Mouse (Mus musculus) embryonic facial prominence, embryonic 11.5 days (tissue): ENCODE measurements at regions not wholly inside any gene's neighbourhood (a gene's known extent, or its start where the extent isn't known, plus 50 kb on each side); places are given as distances from the start of the nearest gene placed in this dataset.

Experiments used
- ATAC-seq: fragments of 200-750 bp; cut with Nextera tagmentation; replicated peaks from 2 replicates; pipeline ENCODE4 v1.8.0; 2017; ENCODE audit warnings: low read depth; ENCODE audit not compliant: insufficient number of reproducible peaks, low FRiP score, low TSS enrichment
- DNase-seq: peaks from one replicate; pipeline ENCODE4 v3.0.0-alpha.2; 2015; ENCODE audit warnings: low spot score
- H3K27ac ChIP-seq: fragments of 300-500 bp; sonication (generic); replicated peaks from 2 replicates; pipeline ENCODE4 v1.5.1; 2014; ENCODE audit warnings: mild to moderate bottlenecking, low read depth, low read length, control low read depth
- H3K27me3 ChIP-seq: fragments of 300-500 bp; sonication (generic); 2 replicates; pipeline ENCODE4 v1.6.1; 2014; ENCODE audit warnings: mild to moderate bottlenecking, low read length, moderate library complexity, mixed read lengths; ENCODE audit not compliant: control insufficient read depth, insufficient read depth
- H3K36me3 ChIP-seq: fragments of 300-500 bp; sonication (generic); replicated peaks from 2 replicates; pipeline ENCODE4 v1.6.1; 2014; ENCODE audit warnings: low read depth, mild to moderate bottlenecking, low read length, moderate library complexity, mixed read lengths; ENCODE audit not compliant: control insufficient read depth, insufficient read depth
- H3K4me1 ChIP-seq: fragments of 300-500 bp; sonication (generic); 2 replicates; pipeline ENCODE4 v1.6.1; 2014; ENCODE audit warnings: low read length, mixed read lengths; ENCODE audit not compliant: control insufficient read depth, insufficient read depth
- H3K4me2 ChIP-seq: fragments of 300-500 bp; sonication (generic); 2 replicates; pipeline ENCODE4 v1.6.1; 2014; ENCODE audit warnings: low read depth, mild to moderate bottlenecking, control low read depth, low read length, moderate library complexity
- H3K4me3 ChIP-seq: fragments of 300-500 bp; sonication (generic); 2 replicates; pipeline ENCODE4 v1.5.1; 2014; ENCODE audit warnings: low read depth, low read length, control low read depth
- H3K9ac ChIP-seq: fragments of 300-500 bp; sonication (generic); replicated peaks from 2 replicates; pipeline ENCODE4 v1.6.1; 2014; ENCODE audit warnings: mild to moderate bottlenecking, control low read depth, low read length
- H3K9me3 ChIP-seq: fragments of 300-500 bp; sonication (generic); replicated peaks from 2 replicates; pipeline ENCODE4 v1.6.1; 2016; ENCODE audit warnings: mild to moderate bottlenecking, low read length, inconsistent platforms, mixed read lengths; ENCODE audit not compliant: control insufficient read depth
- WGBS: fragments of 180-500 bp; shearing (Covaris S2); extraction: QIAGEN DNeasy Blood & Tissue Kit; methylation state at CpG from one replicate; pipeline ENCODE4 v1.1.7; 2014; 5-methylcytosine and 5-hydroxymethylcytosine counted together

DNA sequence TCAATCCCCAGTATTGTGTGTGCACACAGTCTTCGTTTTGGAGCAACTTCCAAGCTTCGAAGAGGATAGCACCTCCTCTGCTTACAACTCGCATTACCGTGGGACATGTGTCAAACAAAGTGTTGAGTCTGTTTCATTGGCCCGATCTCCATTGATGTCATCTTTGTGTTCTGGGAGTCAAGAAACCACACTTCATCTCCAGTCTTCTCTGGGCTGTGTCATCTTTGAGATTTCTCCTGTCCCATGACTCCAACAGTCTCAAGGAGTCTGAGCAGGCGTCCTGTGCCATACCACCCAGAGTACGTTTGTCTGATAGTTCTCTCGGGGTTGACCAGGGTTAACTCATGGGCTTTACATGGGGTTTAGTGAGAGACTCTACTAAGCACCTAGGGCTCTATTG lies 67.8 kb upstream of the Cpsf6 start:
- no peaks in the 10 kb centered on the region for H3K36me3 ChIP-seq
- DNase-seq (no peak), ATAC-seq (no peak)
- H3K27ac ChIP-seq, result no peak overlapping the region
- no peaks in the 10 kb centered on the region for H3K27me3 ChIP-seq
- 93% methylated on average over 8 of the region's 8 CpGs for WGBS
- H3K4me3 ChIP-seq, result no peak overlapping the region
- H3K4me2 ChIP-seq, result no peak overlapping the region
- H3K9ac ChIP-seq, result no peak overlapping the region
- H3K9me3 ChIP-seq, result no peaks in the 10 kb centered on the region
- no peaks in the 10 kb centered on the region for H3K4me1 ChIP-seq

DNA sequence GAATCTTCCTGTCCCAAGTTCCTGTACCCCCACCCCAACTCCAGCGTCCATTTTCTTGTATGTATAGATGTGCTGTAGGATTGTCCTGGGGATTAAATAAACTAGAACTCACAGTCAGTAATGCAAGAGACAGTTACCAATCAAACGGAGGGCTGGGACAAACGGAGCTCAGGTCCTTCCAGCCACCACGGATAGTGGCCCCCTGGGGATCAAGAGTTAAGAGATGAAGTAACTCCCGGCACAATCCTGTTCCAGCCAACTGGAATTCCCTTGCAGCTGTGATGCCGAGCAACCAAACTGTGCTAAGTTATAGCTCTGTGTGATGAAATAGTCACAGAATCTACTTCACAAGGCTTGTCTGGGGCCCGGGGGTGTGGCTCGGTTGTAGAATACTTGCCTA lies 67.4 kb upstream of the Cpsf6 start:
- no peak overlapping the region for H3K4me3 ChIP-seq
- WGBS, result 73% methylated on average over 8 of the region's 8 CpGs
- ATAC-seq, result no peak
- H3K4me2 ChIP-seq, result no peak overlapping the region
- no peaks in the 10 kb centered on the region for H3K36me3 ChIP-seq
- DNase-seq, result no peak
- H3K9ac ChIP-seq, result no peak overlapping the region
- H3K27ac ChIP-seq, result no peak overlapping the region
- no peaks in the 10 kb centered on the region for H3K27me3 ChIP-seq
- H3K4me1 ChIP-seq, result no peaks in the 10 kb centered on the region
- no peaks in the 10 kb centered on the region for H3K9me3 ChIP-seq

DNA sequence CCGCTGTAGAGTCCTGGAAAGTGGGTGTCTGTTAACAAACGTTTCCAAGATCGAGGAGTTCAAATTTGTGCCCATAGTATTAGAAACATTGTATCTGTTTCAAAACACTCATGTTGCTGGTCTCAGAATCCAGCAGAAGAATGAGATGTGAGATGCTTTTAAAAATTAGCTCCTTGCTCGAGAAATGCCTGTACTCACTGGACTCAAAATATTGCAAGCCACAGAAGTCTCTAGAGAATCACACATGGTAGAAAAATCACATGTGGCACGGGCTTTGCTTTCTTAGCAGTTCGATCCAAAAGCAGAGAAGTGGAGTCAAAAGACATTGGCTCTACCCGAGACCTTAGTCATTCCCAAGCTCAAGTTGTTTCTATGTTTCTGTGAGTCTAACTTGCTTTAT lies 67.0 kb upstream of the Cpsf6 start:
- Histone ChIP-seq H3K9ac (no peak overlapping the region), H3K27me3 (no peaks in the 10 kb centered on the region), H3K36me3 (no peaks in the 10 kb centered on the region), H3K27ac (no peak overlapping the region), H3K4me3 (no peak overlapping the region), H3K4me2 (no peak overlapping the region), H3K4me1 (no peaks in the 10 kb centered on the region), H3K9me3 (no peaks in the 10 kb centered on the region)
- 85% methylated on average over 7 of the region's 7 CpGs for WGBS
- no peak for ATAC-seq
- DNase-seq, result no peak

DNA sequence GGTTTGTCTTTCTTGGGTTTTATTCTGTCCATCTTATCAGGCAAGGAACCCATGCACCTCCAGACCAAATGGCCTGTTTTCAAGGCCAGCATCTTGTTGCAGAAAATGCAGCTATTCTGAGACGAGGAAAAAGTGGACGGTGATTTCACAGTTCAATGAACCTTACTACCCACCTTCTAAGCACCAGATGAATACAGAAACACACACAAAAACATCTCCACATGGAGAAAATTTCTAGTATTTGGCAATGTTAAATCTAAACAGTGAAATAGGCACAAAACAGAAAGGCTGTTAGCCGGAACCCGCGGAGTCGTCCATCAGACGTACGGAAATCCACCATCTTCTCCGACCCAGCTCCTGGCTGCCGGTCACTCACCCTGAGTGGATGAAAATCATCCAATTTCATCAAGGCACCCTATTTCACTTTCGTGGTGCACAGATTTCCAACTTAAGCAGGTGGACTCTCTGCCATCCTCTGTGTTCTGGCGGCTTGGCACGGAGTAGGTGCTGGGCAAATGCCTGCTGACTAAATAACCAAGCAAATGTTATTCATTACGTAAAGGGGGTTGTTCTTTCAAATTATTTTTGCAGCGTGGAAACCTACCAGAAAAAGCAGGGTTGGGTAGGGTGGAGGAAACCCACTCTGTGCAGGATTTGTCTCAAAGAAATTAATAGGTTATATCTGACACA lies 66.1 kb upstream of the Cpsf6 start:
- Histone ChIP-seq H3K36me3 (no peaks in the 10 kb centered on the region), H3K27ac (no peak overlapping the region), H3K9ac (no peak overlapping the region), H3K9me3 (no peaks in the 10 kb centered on the region), H3K27me3 (no peaks in the 10 kb centered on the region), H3K4me3 (no peak overlapping the region), H3K4me2 (no peak overlapping the region), H3K4me1 (no peaks in the 10 kb centered on the region)
- 87% methylated on average over 15 of the region's 15 CpGs for WGBS
- DNase-seq, result no peak
- no peak for ATAC-seq

DNA sequence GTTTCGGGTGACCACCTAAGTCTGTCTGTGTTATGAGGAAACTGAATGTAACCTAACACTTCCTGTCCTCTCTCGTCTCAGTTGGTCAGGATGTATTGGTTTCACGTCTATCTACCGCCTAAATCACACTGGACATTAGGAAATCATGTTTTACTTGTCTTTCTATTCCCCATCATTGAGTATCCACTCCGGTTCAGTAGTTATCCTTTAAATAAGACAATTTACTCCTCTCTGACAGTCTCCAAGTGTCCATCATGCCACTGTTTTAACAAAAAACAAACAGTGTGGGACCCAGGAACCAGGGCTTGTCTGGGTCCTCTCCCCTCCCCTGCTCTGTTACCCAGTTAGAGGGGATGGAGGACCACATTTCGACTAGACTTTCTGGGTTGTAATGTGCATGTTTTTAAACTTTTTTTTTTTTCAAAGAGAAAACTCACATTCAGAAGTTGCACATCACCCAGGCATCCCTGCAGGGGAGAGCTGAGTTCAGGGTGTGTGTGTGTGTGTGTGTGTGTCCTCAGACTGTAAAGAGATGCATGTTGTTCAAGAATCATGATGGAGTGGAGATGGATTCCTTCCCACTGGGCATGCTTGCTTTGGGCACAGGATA lies 65.5 kb upstream of the Cpsf6 start:
- Histone ChIP-seq H3K36me3 (no peaks in the 10 kb centered on the region), H3K4me2 (no peak overlapping the region), H3K27me3 (no peaks in the 10 kb centered on the region), H3K27ac (no peak overlapping the region), H3K4me1 (no peaks in the 10 kb centered on the region), H3K4me3 (no peak overlapping the region), H3K9me3 (no peaks in the 10 kb centered on the region), H3K9ac (no peak overlapping the region)
- no peak for DNase-seq
- WGBS, result 30% methylated on average over 6 of the region's 6 CpGs
- ATAC-seq, result no peak

DNA sequence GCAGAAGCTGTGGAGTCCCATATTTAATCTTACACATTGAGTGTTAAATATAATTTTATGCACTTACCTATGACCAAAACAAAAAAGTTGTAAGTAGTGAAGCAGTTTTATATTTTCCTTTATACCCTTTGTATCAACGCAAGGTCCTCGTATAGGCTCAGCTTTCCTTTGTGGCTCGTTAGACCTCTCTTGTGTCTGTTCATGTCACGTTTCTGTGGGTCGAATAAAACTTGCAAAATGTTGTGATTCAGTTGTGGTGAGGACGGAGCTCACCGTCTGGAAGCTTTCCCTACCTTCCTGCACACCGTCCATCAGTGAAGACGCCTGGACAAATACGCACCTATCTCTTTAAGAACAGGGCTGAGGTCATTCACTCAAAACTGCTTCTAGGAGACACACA lies 64.9 kb upstream of the Cpsf6 start:
- H3K4me1 ChIP-seq, result no peaks in the 10 kb centered on the region
- DNase-seq (no peak), ATAC-seq (no peak)
- H3K9ac ChIP-seq, result no peak overlapping the region
- no peak overlapping the region for H3K27ac ChIP-seq
- WGBS, result 78% methylated on average over 10 of the region's 10 CpGs
- H3K27me3 ChIP-seq, result no peaks in the 10 kb centered on the region
- H3K36me3 ChIP-seq, result no peaks in the 10 kb centered on the region
- no peaks in the 10 kb centered on the region for H3K9me3 ChIP-seq
- H3K4me2 ChIP-seq, result no peak overlapping the region
- H3K4me3 ChIP-seq, result no peak overlapping the region

DNA sequence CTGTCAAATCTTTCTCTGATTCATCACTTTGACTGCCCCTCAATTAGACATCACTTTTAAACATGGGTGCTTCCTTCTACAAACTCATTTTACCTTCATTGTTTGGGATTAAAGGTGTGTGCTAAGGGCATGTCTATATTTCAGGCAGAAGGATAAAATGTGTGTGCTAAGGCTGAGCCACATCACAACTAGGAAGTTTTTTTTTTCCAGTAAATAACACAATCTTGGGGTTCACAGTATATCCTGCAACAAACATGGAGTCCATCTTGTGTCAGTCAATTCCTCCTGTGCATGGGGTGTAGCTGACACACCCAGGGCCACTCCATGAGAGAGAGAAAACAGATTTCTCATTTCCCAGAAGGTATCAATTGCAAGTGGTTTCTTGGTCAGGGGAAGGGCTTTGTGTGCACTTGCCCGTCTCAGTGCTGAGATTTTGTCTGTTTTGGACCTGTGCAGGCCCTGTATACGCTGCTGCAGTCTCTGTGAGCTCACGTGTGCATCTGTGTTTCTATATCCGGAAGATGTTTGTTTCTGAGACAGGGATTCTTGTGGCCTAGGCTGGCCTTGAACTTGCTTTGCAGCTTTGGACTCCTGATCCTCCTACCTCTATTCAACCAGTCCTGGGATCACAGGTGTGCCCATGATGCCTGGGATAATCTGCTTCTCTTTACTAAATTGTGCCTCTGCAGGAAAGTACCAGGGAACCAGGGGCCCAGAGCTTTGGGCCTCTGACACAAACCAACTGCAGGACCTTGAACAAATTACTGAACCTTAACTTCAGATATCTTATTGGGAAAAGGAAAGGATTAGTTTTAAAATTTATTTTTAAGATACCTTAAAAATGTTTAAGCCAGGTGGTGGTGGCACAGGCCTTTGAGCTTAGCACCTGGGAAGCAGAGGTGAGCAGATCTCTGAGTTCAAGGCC lies 63.9 kb upstream of the Cpsf6 start:
- H3K4me1 ChIP-seq, result no peaks in the 10 kb centered on the region
- H3K4me3 ChIP-seq, result no peak overlapping the region
- no peaks in the 10 kb centered on the region for H3K27me3 ChIP-seq
- no peak overlapping the region for H3K27ac ChIP-seq
- 89% methylated on average over 4 of the region's 4 CpGs for WGBS
- DNase-seq (no peak), ATAC-seq (no peak)
- no peak overlapping the region for H3K4me2 ChIP-seq
- H3K36me3 ChIP-seq, result no peaks in the 10 kb centered on the region
- no peaks in the 10 kb centered on the region for H3K9me3 ChIP-seq
- H3K9ac ChIP-seq, result no peak overlapping the region
